Comparison of ENCODE assay signal across 20 mouse cellular contexts in genomic region chr13:103592371-103592770, GRCm38 (mm10).
"Had no signal": no experiment of that assay in that cellular context is flagged by ENCODE, and none has a peak within 500 bp of the region (broad histone marks: within the 10 kb centered on the region; RNA-seq: fewer than 3 reads in every experiment).

No protein-coding gene starts in this region.

- H3K4me3 ChIP-seq: intestine, embryonic 15.5 days; layer of hippocampus, adult 2 months; limb, embryonic 10.5 days; limb, embryonic 13.5 days; liver, embryonic 12.5 days; liver, embryonic 15.5 days; lung, embryonic 15.5 days; midbrain, embryonic 10.5 days; midbrain, embryonic 13.5 days; myocyte; neural tube, embryonic 13.5 days; stomach, embryonic 15.5 days had no signal

- H3K9me3 ChIP-seq: intestine, embryonic 15.5 days; limb, embryonic 10.5 days; limb, embryonic 13.5 days; liver, embryonic 12.5 days; liver, embryonic 15.5 days; lung, embryonic 15.5 days; midbrain, embryonic 10.5 days; midbrain, embryonic 13.5 days; neural tube, embryonic 13.5 days; stomach, embryonic 15.5 days had no signal

- DNase-seq: layer of hippocampus, adult 9-11 months; liver; lung, adult 18-20 months; lung, postnatal 10 days; lung, postnatal 36 days; thymus, postnatal 25 days had no signal

- H3K4me2 ChIP-seq: intestine, embryonic 15.5 days; limb, embryonic 13.5 days; liver, embryonic 12.5 days; liver, embryonic 15.5 days; lung, embryonic 15.5 days; midbrain, embryonic 13.5 days; neural tube, embryonic 13.5 days; stomach, embryonic 15.5 days had no signal

- H3K9ac ChIP-seq: intestine, embryonic 15.5 days; limb, embryonic 13.5 days; liver, embryonic 12.5 days; liver, embryonic 15.5 days; lung, embryonic 15.5 days; midbrain, embryonic 13.5 days; neural tube, embryonic 13.5 days; stomach, embryonic 15.5 days had no signal

- H3K36me3 ChIP-seq: intestine, embryonic 15.5 days; limb, embryonic 10.5 days; limb, embryonic 13.5 days; liver, embryonic 12.5 days; liver, embryonic 15.5 days; lung, embryonic 15.5 days; midbrain, embryonic 10.5 days; midbrain, embryonic 13.5 days; neural tube, embryonic 13.5 days; stomach, embryonic 15.5 days had no signal

- H3K27ac ChIP-seq: intestine, embryonic 15.5 days; layer of hippocampus, adult 2 months; limb, embryonic 10.5 days; limb, embryonic 13.5 days; liver, embryonic 12.5 days; liver, embryonic 15.5 days; lung, embryonic 15.5 days; midbrain, embryonic 10.5 days; midbrain, embryonic 13.5 days; neural tube, embryonic 13.5 days; stomach, embryonic 15.5 days had no signal

- H3K27me3 ChIP-seq: intestine, embryonic 15.5 days; limb, embryonic 13.5 days; liver, embryonic 12.5 days; liver, embryonic 15.5 days; lung, embryonic 15.5 days; megakaryocyte, embryonic 14.5 days; midbrain, embryonic 13.5 days; neural tube, embryonic 13.5 days; stomach, embryonic 15.5 days had no signal

- ATAC-seq: intestine, embryonic 15.5 days; liver, embryonic 12.5 days; midbrain, embryonic 13.5 days; midbrain, embryonic 16.5 days had no signal

- H3K4me1 ChIP-seq: intestine, embryonic 15.5 days; limb, embryonic 10.5 days; limb, embryonic 13.5 days; liver, embryonic 12.5 days; liver, embryonic 15.5 days; lung, embryonic 15.5 days; megakaryocyte, embryonic 14.5 days; midbrain, embryonic 10.5 days; midbrain, embryonic 13.5 days; neural tube, embryonic 13.5 days; stomach, embryonic 15.5 days had no signal
